Mouse (Mus musculus) spleen, postnatal 10 days (tissue): ENCODE measurements around the gene Hus1.

Source experiments
- DNase-seq, 2 experiments: peaks; one replicate each; pipeline ENCODE4 v3.0.0; 2021 to 2022; ENCODE audit warnings: low spot score in 2 of 2

Gene Hus1

GRCm38 (mm10) chr11:9010853-9011339, at the start of gene Hus1:
Hus1 (minus strand) TSS chr11:9011191.
- DNase-seq = peak; percentile 87 to 88

DNA sequence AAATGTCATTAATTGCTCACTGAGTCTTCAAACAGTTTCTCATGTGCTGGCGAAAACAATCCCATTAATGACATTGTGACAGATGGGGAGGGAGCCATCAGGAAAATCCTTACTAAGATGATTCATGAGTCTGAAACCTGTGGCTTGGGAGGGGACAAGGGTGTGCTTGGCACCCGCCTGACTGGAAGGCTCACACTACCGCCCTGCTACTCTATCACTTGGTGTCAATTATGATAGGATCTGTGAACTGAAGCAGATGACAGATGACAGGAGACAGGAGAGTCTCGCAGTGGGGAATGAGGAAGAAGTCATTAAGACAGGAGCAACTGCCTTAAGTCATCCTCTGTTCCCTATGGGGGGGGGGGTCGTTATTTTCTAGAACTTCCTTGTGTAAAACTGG, 49.5 kb upstream of the Hus1 start:
- DNase-seq = no peak

DNA sequence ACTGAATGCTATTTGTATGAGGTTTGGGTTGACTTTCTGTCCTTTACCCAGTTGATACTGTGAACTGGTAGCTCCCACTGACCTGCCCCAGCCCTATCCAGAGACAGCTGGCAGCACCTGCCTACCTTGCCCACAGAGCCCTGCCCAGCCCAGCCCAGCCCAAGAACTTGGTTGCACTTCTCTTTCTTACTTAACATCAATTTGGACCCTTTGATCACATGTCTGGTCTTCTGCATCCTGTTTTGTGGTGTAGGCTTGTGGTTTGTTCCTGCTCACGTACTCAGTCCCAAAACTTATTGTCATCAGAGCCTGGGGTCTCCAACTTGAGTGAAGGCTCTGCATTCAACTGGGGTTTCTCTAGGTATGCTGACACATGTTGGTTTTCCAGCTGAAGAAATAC, 49.0 kb upstream of the Hus1 start:
- DNase-seq = no peak

DNA sequence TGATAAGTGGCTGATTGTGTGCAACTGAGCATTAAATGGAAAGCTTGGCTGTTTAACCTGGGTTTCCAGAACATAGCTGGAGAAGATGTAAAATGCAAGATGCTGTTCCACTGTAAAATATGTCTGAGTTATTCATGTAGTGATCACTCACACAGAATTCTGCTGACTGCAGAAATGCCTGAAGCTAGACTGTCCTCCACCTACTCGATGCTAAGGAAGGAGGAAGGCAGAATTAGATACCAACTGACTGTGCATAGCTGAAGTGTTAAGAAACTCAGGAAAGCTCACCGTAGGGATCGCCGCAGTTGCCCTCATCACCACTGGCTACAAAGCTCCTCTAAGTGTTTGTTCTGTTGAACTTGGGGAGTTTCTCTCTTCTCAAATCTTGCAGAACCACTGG, 46.7 kb upstream of the Hus1 start:
- DNase-seq = no peak

GRCm38 (mm10) chr11:9056937-9057336, 45.9 kb upstream of the Hus1 start:
- DNase-seq = no peak

GRCm38 (mm10) chr11:9051895-9052294, 40.9 kb upstream of the Hus1 start:
- DNase-seq = no peak

- no peak for DNase-seq
These were observed 39.2 kb upstream of the Hus1 start for GRCm38 (mm10) chr11:9050241-9050640.

- no peak for DNase-seq
These were observed 37.7 kb upstream of the Hus1 start, which contains the start of gene Sun3 for GRCm38 (mm10) chr11:9048703-9049060. Sun3 (minus strand) TSS chr11:9048991.

- DNase-seq = peak; percentile 7 to 70
These were observed 37.2 kb upstream of the Hus1 start, which contains the start of gene Gm11992 for GRCm38 (mm10) chr11:9048011-9048702. Gm11992 (plus strand) TSS chr11:9048594.

DNA sequence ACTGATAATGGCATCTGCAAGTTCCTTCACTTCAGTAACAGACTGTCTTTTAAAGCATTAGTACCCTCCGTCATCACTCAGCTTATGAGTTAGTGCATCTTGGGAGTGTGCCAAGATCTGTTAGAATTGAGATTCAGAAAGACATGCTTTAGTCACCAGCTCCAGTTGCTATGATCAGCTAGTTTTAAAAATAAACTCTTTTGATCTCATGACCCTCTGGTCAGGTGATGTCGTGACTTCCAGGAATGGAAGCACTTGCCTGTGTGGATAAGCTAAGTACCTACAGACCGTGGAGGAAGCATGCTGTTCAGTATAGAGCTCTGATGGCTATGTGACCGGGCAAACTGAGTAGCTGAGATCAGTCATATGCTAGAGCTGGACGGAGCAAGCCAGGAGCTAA, 36.1 kb upstream of the Hus1 start:
- no peak for DNase-seq

- no peak for DNase-seq
These were observed 35.6 kb upstream of the Hus1 start for GRCm38 (mm10) chr11:9046546-9046945.

DNA sequence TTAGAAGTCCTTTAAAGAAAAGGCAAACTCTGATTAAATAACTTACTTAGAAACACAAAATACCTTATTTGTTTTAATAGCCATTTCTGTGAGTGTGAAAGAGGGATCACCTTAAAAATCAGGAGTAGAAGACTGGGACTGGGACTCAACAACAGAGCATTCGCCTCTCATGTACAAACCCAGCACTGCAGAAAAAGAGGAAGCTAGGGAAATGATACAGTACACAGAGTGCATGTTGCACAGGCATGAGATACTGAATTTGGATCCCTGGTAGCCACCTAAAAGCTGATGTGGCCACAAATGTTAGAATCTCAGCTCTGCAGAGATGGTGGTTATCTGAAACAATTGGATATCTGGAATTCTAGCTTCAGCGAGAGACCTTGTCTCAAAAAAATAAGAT, 20.5 kb upstream of the Hus1 start:
- no peak for DNase-seq

- no peak for DNase-seq
These were observed 14.2 kb upstream of the Hus1 start for GRCm38 (mm10) chr11:9025211-9025610.

- no peak for DNase-seq
These were observed 13.8 kb upstream of the Hus1 start for GRCm38 (mm10) chr11:9024782-9025181.

DNA sequence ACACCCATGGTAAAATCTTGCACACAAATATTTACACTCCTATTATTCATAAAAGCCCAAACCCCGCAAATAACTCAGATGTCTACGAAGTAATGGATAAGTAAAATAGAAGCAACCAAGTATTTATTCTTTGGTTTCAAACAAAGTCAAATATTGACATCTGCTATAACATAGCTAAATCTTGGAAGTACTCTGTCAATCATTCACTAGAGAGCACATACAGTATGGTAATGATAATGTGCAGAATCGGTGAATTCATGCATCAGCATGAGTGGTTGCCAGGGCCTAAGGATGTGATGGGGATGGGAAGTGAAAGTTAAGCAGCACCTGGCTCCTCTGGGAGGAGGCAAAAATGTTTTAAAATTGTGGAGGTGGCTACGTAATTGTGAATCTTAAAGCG, 9.2 kb upstream of the Hus1 start:
- DNase-seq = no peak

GRCm38 (mm10) chr11:9018491-9019267, 7.7 kb upstream of the Hus1 start:
- no peak for DNase-seq

GRCm38 (mm10) chr11:9014740-9015139, 3.7 kb upstream of the Hus1 start:
- DNase-seq = no peak

GRCm38 (mm10) chr11:9011348-9011747, 357 bp upstream of the Hus1 start:
- no peak for DNase-seq

GRCm38 (mm10) chr11:9010416-9010815, 575 bp downstream of the Hus1 start:
- DNase-seq = peak; percentile 30 to 40

DNA sequence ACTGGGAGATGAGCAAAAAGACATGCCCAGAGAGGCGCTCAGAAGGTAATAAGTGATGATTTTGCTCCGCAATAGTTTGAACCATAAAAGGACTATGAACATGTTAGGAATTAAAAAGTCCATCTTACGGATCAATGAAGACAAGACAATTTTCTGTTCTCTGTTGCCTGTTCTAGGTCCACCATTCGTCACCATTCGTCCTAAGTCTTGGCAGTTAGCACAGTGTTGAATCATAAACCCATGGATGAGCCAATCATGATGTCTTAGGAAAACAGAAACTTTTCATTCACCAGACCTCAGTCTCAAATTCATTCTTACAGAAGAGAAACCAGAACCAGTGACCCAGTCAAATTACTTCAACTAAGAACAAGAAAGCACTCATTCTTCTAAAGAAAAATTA, 2.2 kb downstream of the Hus1 start:
- DNase-seq = no peak

DNA sequence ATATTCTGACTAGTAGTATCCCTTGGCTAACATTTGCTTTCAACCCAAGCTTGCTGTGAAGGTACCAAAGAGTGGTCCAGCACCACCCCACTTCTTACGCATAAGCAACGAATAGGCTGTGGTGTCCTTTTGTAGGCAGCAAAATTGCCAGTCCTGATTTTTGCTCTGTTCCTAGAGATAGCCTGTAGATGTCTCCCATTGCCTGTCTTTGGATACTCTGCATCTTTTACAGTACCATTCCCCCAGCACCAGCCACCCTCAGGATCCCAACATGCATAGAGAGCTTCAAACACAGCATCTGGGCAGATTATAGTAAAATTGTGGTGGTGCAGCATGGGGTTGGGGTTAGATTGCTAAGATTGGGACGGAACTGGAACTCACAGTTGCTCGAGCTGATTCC, 22.9 kb downstream of the Hus1 start:
- DNase-seq = no peak

- no peak for DNase-seq
These were observed 24.9 kb downstream of the Hus1 start for GRCm38 (mm10) chr11:8986058-8986457.

DNA sequence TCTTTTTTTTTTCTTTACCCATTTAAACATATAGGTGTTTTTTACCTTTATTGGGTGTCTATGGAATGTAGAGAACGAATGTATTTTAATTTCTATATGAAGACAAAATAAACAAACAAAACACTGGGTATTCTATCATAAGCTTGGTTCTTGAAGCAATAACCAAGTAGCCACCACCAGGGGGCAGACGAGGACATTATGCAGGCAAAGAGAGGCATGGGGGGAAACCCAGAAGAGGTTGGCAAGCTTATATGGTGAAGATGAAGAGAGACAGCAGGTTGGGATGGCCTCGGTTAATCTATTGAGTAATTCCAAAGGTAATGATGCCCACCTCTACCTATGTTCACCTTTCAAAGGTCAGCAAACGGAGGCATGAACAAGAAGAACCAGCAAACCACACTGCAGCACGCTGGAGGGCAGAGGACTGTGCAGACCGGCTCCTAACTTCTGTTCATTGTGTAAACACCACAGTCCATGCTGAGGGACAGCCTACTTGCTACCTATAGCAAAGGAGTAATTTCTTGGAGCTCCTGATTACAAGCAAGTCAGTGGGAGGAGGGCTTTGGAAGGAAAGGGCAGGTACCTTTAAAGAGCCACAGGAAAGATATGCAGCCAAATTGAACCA, 27.6 kb downstream of the Hus1 start:
- DNase-seq = peak; percentile 37 to 83
